Mouse (Mus musculus): ENCODE measurements around the gene Rab7b.
A peak's percentile ranks its signal among the peaks of the same experiment; 100 is the strongest.

Rab7b gene

DNA sequence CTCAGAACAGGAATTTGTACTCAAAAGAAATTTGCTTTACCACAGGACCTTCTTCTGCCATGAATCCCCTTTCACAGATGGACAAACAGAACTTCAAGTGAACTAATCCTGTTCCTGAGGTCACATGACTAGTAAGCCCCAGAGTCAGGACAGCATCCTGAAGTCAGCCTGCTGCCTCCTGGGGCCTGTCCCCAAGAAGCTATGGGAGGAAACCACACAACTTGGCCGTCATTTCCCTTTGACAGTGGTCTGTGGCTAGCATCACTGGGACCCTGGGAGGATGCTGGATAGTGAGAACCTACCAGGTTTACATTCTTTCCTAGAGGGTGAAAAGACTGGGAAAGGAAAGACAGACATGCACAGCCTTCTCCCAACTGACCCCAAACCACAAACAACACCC is 50.3 kb downstream of the Rab7b start:
- no peak for DNase-seq (ENCODE audit: low spot score)

DNA sequence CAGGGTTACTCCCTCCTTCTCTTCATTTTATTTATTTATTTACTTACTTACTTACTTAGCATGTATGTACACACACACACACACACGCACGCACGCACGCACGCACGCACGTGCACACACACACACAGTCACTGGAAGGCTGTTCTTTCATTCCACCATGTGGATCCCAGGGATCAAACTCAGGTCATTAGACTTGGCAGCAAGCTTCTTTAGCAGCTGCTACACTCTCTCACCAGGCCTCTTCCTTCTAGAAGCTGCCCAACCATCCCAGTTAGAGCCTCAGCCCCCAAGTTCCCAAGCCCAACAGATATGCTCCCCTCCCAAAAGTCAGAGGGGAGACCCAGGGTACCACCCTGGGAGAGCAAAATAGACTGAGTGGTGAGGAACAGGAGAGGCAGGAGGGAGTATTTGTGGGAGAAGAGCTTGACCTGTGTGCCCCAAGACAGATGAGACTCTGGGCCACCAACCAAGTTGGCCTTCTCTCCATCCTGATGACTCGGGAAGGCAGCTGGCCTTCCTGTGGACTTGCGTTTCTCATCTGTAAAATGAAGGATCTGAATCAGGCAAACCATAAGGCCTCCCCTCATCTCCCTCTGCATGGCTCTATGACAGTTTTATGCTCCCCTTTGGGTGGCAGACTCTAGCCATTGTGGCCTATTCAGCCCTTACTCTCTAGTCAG is 51.1 kb downstream of the Rab7b start:
- no peak for DNase-seq (ENCODE audit: low spot score)

DNA sequence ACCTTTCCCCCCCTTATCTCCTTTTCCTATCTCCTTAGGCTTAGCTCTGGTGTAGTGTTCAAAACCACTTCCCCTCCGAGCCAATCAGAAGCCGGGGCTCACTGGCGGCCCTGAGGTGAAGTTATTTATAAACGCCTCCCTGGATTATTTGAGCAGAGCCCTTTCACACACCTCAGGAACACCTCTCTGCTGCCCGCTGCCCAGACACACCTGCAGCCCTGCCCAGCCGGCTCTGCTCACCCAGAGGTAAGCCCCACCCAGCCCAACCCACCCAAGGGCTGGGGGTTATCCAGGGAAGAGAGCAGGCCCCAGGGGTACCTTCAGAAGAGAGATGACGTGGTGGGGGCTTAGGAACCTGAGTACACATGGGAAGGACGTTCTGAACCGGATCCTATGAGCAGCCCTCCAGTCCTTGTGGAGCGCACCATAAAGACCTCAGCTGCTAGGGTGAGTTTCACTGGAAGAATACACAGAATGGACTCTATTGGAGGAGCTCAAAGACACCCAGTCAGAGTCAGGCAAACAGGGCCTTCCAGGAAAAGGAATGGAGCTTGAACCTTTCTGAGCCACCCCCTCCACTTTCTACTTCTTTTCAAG is 55.5 kb downstream of the Rab7b start, which contains the start of gene Slc26a9:
Slc26a9 (plus strand) TSS at position 155 of the 597 bp plus-strand sequence.
- DNase-seq (ENCODE audit: low spot score): no peak

- DNase-seq (ENCODE audit: low spot score): no peak
Observed at GRCm38 (mm10) chr1:131745391-131745790, 56.9 kb downstream of the Rab7b start.

DNA sequence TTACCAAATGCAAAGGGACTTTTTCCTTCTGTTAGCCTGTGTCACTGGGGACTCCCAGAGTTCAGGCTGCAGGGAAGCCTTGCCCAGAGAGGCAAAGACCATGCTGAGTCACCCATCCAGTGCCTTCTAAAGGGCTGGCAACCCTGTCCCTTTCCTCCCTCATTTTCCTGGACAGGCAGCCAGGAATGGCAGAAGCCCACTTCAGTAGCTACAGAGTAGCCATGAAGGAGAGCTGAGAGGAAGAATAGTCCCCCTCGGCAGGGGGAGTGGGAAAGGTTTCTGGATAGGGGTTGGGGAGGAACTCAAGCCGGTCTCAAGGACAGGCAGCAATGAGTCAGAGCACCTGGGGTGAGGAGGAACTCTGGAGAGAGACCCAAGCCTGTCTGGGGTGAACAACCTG is 59.3 kb downstream of the Rab7b start:
- DNase-seq (ENCODE audit: low spot score): no peak

- DNase-seq (ENCODE audit: low spot score): no peak
Observed at GRCm38 (mm10) chr1:131748636-131749035, 60.1 kb downstream of the Rab7b start.

- DNase-seq (ENCODE audit: low spot score): no peak
Observed at GRCm38 (mm10) chr1:131749706-131750545, 61.4 kb downstream of the Rab7b start.

GRCm38 (mm10) chr1:131751181-131751890 is 62.8 kb downstream of the Rab7b start:
- no peak for DNase-seq (ENCODE audit: low spot score)

- DNase-seq (ENCODE audit: low spot score): no peak
Observed at GRCm38 (mm10) chr1:131751891-131752311, 63.4 kb downstream of the Rab7b start.

DNA sequence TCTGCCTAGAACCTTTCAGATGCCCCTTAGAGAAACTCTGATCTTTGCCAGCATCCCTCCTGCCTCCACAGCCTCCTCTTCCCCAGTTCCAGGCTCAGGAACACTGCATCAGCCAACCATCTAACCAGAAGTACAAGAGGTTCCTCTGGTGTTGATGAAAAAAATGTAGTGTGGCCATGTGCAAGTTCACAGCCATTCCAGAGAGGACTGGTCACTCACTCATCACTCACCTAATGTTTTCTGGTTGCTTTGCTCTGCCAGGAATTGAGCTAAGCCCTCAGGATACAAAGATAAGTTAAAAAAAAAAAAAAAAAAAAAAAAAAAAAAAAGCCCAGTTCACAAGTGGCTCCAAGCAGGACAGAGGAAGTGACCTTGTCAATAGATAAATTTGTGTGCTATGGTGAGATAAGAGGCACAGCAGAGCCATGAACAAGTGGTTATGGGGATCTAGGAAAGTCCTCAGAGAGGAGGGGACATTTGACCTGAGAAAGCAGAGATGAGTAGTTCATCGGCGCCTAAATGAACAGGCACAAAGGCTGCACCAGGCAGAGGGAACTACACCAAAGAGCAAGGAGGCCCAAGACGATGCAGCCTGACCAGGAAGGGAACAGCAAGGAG is 65.8 kb downstream of the Rab7b start:
- DNase-seq (ENCODE audit: low spot score): no peak

- peak; percentile 47 for DNase-seq (ENCODE audit: low spot score)
Observed at GRCm38 (mm10) chr1:131754916-131755315, 66.4 kb downstream of the Rab7b start.

DNA sequence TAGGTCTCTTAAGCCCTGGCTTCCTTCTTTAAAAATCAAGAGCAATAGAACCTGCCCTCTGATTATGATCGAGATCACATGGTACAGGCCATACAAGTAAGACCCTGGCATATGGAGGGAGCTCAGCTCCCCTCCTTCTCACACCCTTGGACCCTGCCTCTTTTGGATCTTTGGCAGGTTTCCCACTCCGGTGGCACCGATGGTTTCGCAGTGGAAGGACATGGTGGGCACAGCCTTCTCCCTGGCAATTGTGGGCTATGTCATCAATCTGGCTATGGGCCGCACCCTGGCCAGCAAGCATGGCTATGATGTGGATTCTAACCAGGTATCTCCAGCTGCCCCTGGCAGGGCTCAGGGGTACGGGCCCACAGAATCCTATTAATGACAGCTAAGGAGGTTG is 68.7 kb downstream of the Rab7b start:
- peak; percentile 2 for DNase-seq (ENCODE audit: low spot score)

DNA sequence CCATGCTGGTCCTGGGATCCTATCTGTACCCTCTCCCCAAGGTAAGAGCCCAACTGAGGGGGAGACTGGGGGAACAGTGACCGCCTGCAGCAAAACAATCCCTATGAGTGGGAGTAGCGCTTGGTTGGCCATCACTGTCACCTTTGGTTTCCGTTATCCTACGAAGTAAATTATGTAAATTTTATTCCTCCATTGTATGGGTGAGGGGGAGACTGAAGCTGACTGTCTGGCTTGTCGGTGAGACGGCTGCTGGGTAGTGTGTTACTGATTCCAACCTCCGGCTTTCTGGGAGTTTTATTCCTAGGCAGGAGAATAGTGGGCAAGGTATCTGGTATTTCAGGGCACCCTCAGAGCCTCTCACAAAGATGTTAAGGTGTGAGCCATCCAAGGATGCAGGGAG is 70.3 kb downstream of the Rab7b start:
- DNase-seq (ENCODE audit: low spot score): no peak

DNA sequence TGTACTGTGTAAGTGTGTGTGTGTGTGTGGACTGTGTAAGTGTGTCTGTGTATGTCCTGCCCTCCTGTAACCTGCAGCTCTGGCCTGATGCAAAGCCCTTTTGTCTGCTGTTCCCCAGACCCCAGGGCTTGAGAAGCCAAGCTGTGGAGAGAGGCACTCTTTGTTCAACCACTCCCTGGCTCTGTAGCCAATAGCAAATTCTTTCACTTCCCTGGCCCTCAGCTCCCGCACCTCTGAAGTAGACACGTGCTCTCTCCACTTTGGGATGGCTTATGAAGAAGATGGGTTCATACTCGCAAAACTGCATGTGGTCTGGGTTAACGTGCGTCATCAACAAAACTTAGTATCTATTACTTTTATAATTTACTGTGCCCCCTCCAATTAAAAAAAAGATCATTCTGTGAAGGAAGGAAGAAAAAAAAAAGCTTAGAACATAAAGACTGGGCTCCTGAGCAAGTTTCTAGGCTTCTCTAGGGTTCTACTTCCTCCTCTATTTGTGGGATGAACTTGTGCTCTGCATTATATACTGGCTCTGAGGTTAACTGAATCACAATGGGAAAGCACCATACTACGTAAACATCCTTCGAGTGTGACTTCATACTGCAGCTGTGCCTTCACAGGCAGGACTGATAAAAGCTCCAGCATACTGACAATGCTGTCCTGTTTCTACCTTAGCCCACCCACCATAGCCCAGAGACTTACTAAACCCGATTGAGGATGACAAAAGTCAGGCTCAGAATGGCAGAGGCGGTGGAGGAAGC is 71.4 kb downstream of the Rab7b start:
- peak; percentile 1 for DNase-seq (ENCODE audit: low spot score)

DNA sequence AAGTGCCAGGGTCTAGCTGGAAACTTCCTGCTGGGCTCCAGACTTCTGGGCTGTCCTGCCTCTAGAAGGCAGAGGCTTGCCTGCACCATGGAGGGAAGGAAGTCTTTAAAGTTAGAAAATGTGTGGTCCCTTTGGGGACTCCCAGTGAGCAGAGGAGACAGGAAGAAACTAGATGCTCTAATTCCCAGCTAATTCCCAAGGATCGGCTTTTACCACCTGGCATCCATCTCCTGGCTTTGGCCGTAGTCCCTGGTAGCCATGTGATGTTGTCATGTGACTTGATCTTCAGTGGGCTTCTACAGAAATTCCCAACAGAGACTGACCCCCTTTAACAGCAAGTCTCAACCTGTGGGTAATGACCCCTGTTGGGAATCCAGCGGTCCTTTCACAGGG is 71.9 kb downstream of the Rab7b start:
- no peak for DNase-seq (ENCODE audit: low spot score)

DNA sequence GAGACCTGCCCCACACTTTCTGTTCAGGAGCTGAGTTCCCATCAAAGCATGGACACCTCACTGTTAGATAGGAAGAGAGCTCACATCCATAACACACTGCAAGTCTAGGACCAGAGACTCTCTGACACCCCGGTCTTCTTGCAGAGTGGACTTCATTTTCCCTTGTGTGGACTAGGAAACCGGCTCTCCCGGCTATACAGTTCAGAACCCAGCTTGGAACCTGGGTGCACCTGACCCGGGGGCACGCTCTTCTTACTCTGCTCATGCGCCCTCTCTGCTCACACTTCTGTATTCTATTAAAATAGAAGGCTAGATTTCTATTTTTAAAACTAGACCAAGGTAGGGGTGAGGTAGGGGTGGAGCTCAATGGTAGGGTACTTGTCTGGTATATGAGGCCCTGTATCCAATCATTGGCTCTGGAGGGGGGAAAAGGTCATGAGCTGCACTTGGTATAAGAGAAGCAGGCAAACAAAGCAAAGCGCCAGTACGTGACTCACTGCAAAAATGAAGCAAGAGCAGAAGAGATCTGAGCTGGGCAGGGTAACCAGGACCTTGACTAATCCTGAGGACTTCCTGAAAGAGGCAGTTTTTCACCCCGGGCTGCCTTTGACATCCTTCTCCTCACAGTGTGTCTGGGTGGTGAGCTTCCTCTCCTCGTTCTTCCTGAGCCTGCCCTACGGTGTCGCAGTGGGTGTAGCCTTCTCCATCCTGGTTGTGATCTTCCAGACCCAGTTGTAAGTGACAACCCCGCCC is 72.8 kb downstream of the Rab7b start:
- DNase-seq (ENCODE audit: low spot score): peak; percentile 2

GRCm38 (mm10) chr1:131763683-131764082 is 75.2 kb downstream of the Rab7b start:
- DNase-seq (ENCODE audit: low spot score): peak; percentile 5

GRCm38 (mm10) chr1:131764581-131765338 is 76.3 kb downstream of the Rab7b start:
- DNase-seq (ENCODE audit: low spot score): peak; percentile 2
